Mouse (Mus musculus) right cerebral cortex, adult 2 months (tissue): ENCODE data around the gene Tlcd2.

Experiments used
- DNase-seq, 2 experiments: peaks; one replicate each; pipeline ENCODE4 v3.0.0; 2021 to 2022; ENCODE audit warnings: low spot score in 2 of 2

Tlcd2 gene

GRCm38 (mm10) chr11:75466731-75467505 is 5.4 kb downstream of the Tlcd2 start:
- DNase-seq: no peak

GRCm38 (mm10) chr11:75467512-75468215 is 6.1 kb downstream of the Tlcd2 start:
- DNase-seq: no peak

GRCm38 (mm10) chr11:75468410-75468809 is 6.9 kb downstream of the Tlcd2 start:
- no peak for DNase-seq

- DNase-seq: no peak
Observed at GRCm38 (mm10) chr11:75469261-75469660, 7.7 kb downstream of the Tlcd2 start.

- DNase-seq: no peak
Observed at GRCm38 (mm10) chr11:75470675-75471074, 9.2 kb downstream of the Tlcd2 start.

DNA sequence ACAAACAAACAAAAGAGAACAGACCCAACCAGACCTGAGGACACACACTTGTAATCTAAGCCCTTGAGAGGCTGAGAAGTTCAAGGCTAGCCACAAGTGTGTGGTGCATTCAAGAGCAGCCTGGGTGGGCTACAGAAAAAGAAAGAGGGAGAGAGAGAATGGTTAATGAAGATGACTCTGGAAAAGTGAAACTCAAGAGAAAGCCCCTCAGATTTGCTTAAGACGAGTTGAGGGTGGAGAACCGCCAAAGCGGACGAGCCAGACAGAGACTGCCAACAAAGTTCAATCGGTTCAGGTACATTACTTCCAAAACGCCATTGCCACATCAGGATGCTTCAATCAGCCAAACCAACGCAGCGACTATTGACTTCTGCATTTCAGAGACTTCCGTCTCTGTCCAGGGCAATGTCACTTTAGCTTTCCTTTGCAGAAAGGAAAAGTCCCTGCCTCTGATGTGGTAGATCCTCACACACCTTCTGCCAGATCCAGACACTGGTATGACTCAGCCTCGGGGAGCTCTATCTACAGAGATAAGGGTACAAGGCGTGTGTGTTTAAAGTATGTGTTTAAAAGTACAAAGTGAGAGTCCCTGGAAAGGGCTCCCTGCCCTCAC is 11.1 kb downstream of the Tlcd2 start:
- DNase-seq: no peak

DNA sequence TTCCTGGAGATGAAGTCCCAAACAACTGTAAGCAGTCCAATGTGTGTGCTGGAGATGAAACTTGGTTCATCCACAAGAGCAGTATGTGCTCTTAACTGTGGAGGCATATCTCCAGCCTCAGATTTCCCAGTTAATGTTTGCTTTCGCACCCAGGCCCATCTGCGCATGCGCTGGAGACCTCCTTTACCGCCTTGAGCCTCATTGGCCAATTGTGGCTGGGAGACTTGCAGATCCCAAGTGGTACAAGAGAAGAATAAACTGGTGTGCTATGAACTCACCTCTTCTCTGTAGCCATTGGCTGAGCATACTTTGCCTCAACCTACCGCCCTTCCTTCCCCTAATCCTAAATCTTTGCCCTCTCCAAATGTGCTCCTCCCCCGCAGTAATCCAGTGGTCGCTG is 11.9 kb downstream of the Tlcd2 start:
- no peak for DNase-seq

GRCm38 (mm10) chr11:75486192-75486591 is 24.7 kb downstream of the Tlcd2 start:
- no peak for DNase-seq

- DNase-seq: peak; percentile 99 to 100
Observed at GRCm38 (mm10) chr11:75486601-75487285, 25.2 kb downstream of the Tlcd2 start, which contains the start of gene Prpf8. Gene Prpf8 (plus strand): TSS chr11:75486816.

DNA sequence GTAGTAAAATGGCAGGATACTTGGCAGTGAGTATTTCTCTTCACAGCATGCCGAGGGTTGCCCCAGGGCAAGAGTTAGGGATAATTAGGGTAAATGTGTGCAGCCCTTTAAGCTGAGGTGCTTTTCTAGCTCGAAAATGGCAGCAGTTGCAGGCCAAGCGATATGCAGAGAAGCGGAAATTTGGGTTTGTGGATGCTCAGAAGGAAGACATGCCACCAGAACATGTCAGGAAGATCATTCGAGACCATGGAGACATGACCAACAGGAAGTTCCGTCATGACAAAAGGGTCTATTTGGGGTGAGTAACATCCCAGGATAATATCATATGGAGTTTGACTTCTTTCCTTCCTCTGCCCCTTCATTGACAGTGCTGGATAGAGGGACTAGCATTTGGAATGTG is 26.0 kb downstream of the Tlcd2 start:
- no peak for DNase-seq

DNA sequence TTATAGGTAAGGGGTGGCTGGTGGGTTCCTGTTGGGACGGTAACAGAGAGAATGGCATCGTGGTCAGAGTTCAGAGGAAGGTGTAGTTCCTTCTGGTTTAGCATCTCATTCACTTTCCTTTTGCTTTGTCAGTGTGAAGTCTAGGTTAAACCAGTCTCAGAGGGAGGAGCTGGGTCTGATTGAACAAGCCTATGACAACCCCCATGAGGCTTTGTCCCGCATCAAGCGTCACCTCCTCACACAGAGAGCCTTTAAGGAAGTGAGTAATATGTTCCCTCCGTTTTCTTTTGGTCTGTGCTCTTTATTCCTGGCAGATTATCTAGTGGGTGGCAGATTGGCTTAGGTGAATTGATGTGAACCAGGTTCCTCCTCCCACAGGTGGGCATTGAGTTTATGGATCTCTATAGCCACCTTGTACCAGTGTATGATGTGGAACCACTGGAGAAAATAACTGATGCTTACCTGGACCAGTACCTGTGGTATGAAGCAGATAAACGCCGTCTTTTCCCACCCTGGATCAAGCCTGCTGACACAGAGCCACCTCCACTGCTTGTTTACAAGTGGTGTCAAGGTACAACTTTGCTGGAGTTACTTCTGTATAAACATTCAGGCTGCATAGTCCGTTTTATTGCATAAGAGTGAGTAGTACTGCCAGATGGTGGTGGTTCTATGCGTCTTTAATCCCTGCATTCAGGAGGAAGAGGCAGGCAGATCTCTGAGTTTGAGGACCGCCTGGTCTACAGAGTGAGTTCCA is 33.0 kb downstream of the Tlcd2 start:
- no peak for DNase-seq

DNA sequence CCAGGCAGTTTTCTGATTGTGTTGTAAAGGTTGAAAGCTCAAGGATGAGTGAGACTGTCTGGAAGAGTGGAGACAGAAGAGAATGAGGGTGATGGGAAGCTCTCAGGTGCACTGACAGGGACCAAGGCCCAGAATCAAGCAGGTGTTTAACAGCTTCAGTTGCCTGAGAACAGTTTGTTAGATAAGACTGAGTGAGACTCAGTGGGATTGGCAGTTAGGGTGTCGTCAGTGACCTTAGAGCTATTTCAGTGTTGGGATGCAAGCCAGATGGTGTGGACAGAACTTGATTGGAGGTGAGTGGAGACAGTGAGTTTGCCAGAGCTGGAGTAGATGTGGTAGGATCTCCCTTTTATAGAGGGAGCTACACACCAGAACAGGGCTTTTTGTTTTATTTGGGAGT is 36.6 kb downstream of the Tlcd2 start:
- DNase-seq: no peak

GRCm38 (mm10) chr11:75508162-75508561 is 46.6 kb downstream of the Tlcd2 start:
- no peak for DNase-seq

GRCm38 (mm10) chr11:75508904-75509303 is 47.4 kb downstream of the Tlcd2 start:
- no peak for DNase-seq

- DNase-seq: peak in 1 of 2 experiments; percentile 42
Observed at GRCm38 (mm10) chr11:75509741-75510626, 48.5 kb downstream of the Tlcd2 start, which contains the start of gene Rilp. Gene Rilp (plus strand): TSS chr11:75510094.

DNA sequence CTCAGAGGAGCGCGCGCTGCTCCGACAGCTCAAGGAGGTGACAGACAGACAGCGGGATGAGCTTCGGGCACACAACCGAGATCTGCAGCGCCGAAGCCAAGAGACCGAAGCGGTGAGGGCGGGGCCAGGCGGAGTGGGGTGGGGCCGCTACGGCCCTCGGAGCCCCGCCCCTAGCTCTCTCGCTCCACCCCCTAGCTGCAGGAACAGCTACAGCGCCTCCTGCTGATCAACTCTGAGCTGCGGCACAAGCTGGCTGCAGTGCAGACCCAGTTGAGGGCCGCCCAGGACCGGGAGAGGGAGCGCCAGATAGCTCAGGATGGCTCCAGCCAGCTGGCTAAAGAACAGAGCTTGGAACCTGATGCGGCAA is 49.1 kb downstream of the Tlcd2 start:
- peak; percentile 86 for DNase-seq

GRCm38 (mm10) chr11:75511213-75511612 is 49.7 kb downstream of the Tlcd2 start:
- no peak for DNase-seq

DNA sequence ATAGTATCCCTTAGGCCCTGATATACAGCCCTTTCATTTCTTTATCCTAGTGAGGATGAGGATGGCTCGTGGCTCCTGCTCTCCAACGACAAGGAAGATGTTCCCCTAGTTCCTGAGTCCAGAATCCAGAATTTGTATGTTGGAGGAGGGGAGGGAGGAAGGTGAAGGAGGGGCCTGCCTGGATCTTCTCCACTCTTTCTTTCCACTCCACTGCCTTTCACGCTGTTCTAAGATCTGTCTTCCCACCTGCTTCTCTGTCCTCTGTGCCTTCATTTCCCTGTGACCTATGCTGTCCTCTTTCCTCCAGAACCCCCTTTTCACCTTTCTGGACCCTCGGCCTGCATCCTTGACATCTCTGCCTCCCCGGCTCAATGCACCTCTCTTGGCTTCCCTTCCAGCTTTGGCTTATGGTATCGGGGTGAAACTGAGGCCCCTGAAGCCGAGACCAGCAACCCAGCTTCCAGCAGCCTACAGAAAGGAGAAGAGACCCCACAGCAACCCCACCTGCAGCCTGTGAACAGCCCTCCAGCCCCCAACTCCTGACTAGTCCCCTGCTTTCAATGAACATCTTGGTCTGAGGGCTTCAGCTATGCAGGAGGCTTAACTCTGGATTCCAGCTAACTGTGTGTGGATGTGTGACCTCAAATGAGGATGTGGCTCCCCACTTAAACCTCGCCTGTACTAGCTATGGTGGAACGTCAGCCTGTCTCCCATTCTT is 50.9 kb downstream of the Tlcd2 start:
- no peak for DNase-seq

GRCm38 (mm10) chr11:75513336-75513735 is 51.8 kb downstream of the Tlcd2 start, which contains the start of gene Scarf1:
Gene Scarf1 (plus strand): TSS chr11:75513540.
- DNase-seq: no peak

- no peak for DNase-seq
Observed at GRCm38 (mm10) chr11:75515186-75515585, 53.7 kb downstream of the Tlcd2 start.
